Mouse (Mus musculus) left cerebral cortex, adult 18-20 months (tissue): ENCODE measurements at regions not wholly inside any gene's neighbourhood (a gene's known extent, or its start where the extent isn't known, plus 50 kb on each side); places are given as distances from the start of the nearest gene placed in this dataset.
"Not testable (repeated sequence)": the region's sequence is repeated elsewhere in the genome, so short reads cannot be mapped to it uniquely, and the experiment has no call there.

ENCODE experiments used
- DNase-seq, 2 experiments: peaks; one replicate each; pipeline ENCODE4 v3.0.0; 2021 to 2022; ENCODE audit warnings: low spot score in 2 of 2, mixed read lengths in 1 of 2

- DNase-seq: not testable (repeated sequence)
Observed at GRCm38 (mm10) chr9:11441241-11441997, 536.8 kb upstream of the Cntn5 start.

GRCm38 (mm10) chr9:11436443-11437167 lies 532.0 kb upstream of the Cntn5 start:
- DNase-seq: no peak

GRCm38 (mm10) chr9:11436014-11436413 lies 531.4 kb upstream of the Cntn5 start:
- DNase-seq: no peak

GRCm38 (mm10) chr9:11435019-11435418 lies 530.4 kb upstream of the Cntn5 start:
- peak; percentile 32 to 48 for DNase-seq

- no peak for DNase-seq
Observed at GRCm38 (mm10) chr9:11426473-11426872, 521.9 kb upstream of the Cntn5 start.

GRCm38 (mm10) chr9:11396829-11397228 lies 492.3 kb upstream of the Cntn5 start:
- no peak for DNase-seq

GRCm38 (mm10) chr9:11381648-11382075 lies 477.1 kb upstream of the Cntn5 start:
- DNase-seq: no peak

GRCm38 (mm10) chr9:11380531-11380930 lies 476.0 kb upstream of the Cntn5 start:
- DNase-seq: peak; percentile 4 to 7

GRCm38 (mm10) chr9:11378046-11378445 lies 473.5 kb upstream of the Cntn5 start:
- DNase-seq: no peak

- DNase-seq: no peak
Observed at GRCm38 (mm10) chr9:11377586-11377985, 473.0 kb upstream of the Cntn5 start.

GRCm38 (mm10) chr9:11373294-11373903 lies 468.8 kb upstream of the Cntn5 start:
- no peak for DNase-seq

- no peak for DNase-seq
Observed at GRCm38 (mm10) chr9:11368056-11368455, 463.5 kb upstream of the Cntn5 start.

GRCm38 (mm10) chr9:11328900-11329299 lies 424.3 kb upstream of the Cntn5 start:
- no peak for DNase-seq

- no peak for DNase-seq
Observed at GRCm38 (mm10) chr9:11317221-11317620, 412.6 kb upstream of the Cntn5 start.

- not testable (repeated sequence) for DNase-seq
Observed at GRCm38 (mm10) chr9:11297116-11297515, 392.5 kb upstream of the Cntn5 start.

GRCm38 (mm10) chr9:11285135-11285534 lies 380.6 kb upstream of the Cntn5 start:
- no peak for DNase-seq

GRCm38 (mm10) chr9:11284549-11284948 lies 380.0 kb upstream of the Cntn5 start:
- no peak for DNase-seq

GRCm38 (mm10) chr9:11279409-11280127 lies 375.0 kb upstream of the Cntn5 start:
- no peak for DNase-seq

GRCm38 (mm10) chr9:11277810-11278209 lies 373.2 kb upstream of the Cntn5 start:
- DNase-seq: no peak

GRCm38 (mm10) chr9:11276966-11277365 lies 372.4 kb upstream of the Cntn5 start:
- no peak for DNase-seq

- DNase-seq: no peak
Observed at GRCm38 (mm10) chr9:11256848-11257247, 352.3 kb upstream of the Cntn5 start.
